Mouse (Mus musculus): Measurements from ENCODE around the gene Sox13.

DNA sequence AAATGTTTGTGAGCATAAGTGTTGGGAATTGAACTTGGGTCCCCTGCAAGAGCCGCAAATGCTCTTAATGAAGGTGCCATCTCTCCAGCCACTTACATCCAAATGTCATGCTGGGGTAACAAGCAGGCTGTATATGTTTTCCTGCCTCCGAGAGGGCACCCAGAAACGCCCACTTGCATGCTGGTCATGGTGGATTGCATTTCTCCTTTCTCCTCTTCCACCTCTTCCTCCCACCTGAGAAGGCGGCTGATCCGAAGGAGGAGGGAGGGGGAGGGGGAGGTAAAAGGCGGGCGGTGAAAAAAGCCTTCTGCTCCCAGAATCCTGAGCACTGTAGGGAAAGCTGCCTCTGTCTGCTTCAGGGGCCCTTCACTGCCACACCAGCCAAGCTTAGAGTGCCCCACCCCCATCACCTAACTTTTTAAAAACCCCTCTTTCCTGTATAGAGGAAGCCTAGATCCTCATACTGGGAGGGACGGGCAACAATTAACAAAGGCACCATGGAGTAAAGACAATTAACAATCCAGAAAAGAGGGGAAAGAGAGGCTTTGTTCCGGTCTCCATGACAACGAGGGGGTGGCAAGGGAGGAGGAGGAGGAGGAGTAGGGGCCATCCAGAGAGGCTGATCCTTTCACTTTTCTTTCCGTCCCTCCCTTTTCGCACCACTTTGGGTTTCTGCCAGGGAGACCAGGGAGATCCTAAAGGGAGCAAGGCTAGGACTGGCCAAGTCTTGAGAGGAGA is 10.0 kb upstream of the Sox13 start:
- TF ChIP-seq CTCF (conservative IDR thresholded peaks at IDR 0.05; ENCODE audit: low read length) (no peak), NANOG (IDR thresholded peaks at IDR 0.05; ENCODE audit: borderline replicate concordance, low read length) (no peak)

Data from E14TG2a.4 (cell line).